Comparison of ENCODE assay signal across 9 mouse cellular contexts in genomic region chr2:154614841-154615576, GRCm38 (mm10). TPM values are rescaled to one million over a fixed set of nuclear protein-coding genes. Genes with fewer than 3 reads are reported as not detected.
DNase-seq lines count a peak whose midpoint lies in the region; ATAC-seq and TF ChIP-seq lines count a peak whose summit lies in the region.
"Had no signal": no experiment of that assay in that cellular context is flagged by ENCODE, and none has a peak within 500 bp of the region (broad histone marks: within the 10 kb centered on the region; RNA-seq: fewer than 3 reads in every experiment).

No protein-coding gene starts in this region.

- H3K9ac ChIP-seq in heart, adult 2 months (ENCODE audit: low read depth, low read length) = no peak overlapping the region
- peak overlapping the region; percentile 90 for H3K9ac ChIP-seq in ES-Bruce4 (ENCODE audit: low read depth, poor library complexity, severe bottlenecking)
- no peak overlapping the region for H3K9ac ChIP-seq in forebrain, embryonic 14.5 days (ENCODE audit: low read length)
- H3K9ac ChIP-seq in liver, embryonic 12.5 days = peak overlapping the region; percentile 88

- no peaks in the 10 kb centered on the region for H3K9me3 ChIP-seq in ES-Bruce4 (replicated peaks; ENCODE audit: control insufficient read depth, insufficient read depth, low read length, poor library complexity, severe bottlenecking)
- no peaks in the 10 kb centered on the region for H3K9me3 ChIP-seq in forebrain, embryonic 14.5 days (replicated peaks; ENCODE audit: control insufficient read depth, low read length)
- H3K9me3 ChIP-seq in liver, embryonic 12.5 days (replicated peaks) = no peaks in the 10 kb centered on the region

- WGBS in heart, adult 2 months = 40% methylated on average over 19 of the region's 19 CpGs
- WGBS in forebrain, embryonic 14.5 days = 79% methylated on average over 19 of the region's 19 CpGs
- WGBS in liver, embryonic 12.5 days (ENCODE audit: insufficient replicate concordance) = 33% methylated on average over 19 of the region's 19 CpGs

- no peak for TF ChIP-seq POLR2A in heart, adult 2 months (IDR thresholded peaks at IDR 0.05; ENCODE audit: insufficient read depth, low read depth, low read length)
- no peak for TF ChIP-seq POLR2A in ES-Bruce4 (IDR thresholded peaks at IDR 0.05; ENCODE audit: insufficient read depth, low read length)

- H3K4me3 ChIP-seq in heart, adult 2 months = no peak overlapping the region; the same call in 1 of the 2 replicates
- H3K4me3 ChIP-seq in ES-Bruce4 (ENCODE audit: low read depth, low read length) = peak overlapping the region; percentile 18; the same call in 1 of the 2 replicates
- no peak overlapping the region for H3K4me3 ChIP-seq in forebrain, embryonic 14.5 days (ENCODE audit: low read depth, low read length)
- peak overlapping the region; percentile 29 for H3K4me3 ChIP-seq in liver, embryonic 12.5 days

- ATAC-seq in forebrain, embryonic 14.5 days = no peak
- ATAC-seq in liver, embryonic 12.5 days = no peak

- 0 out of 2 replicates have a peak, but pooled peaks have one; percentile 40 for TF ChIP-seq EP300 in heart, adult 2 months (IDR thresholded peaks at IDR 0.05; ENCODE audit: insufficient read depth, low read depth, low read length)
- no peak for TF ChIP-seq EP300 in ES-Bruce4 (IDR thresholded peaks at IDR 0.05; ENCODE audit: insufficient read depth, low read depth, low read length)

- no peaks in the 10 kb centered on the region for H3K79me2 ChIP-seq in heart, adult 2 months (replicated peaks; ENCODE audit: control insufficient read depth, insufficient read depth, low read length)

- H3K4me2 ChIP-seq in forebrain, embryonic 14.5 days (ENCODE audit: low read length) = 0 out of 2 replicates have a peak overlapping the region, but pooled peaks have one; percentile 73
- H3K4me2 ChIP-seq in liver, embryonic 12.5 days = peak overlapping the region; percentile 95

- intact Hi-C loops in heart, adult 2 months (cut with DNase I) = loop anchor here (5.0 kb wide), 2 partner anchors 63 to 178 kb away; partner anchors contain the start of genes Actl10 and Cbfa2t2
- intact Hi-C loops in heart, postnatal 10 days (cut with DNase I) = no loop called here

- no peak for TF ChIP-seq CTCF in heart, adult 2 months (IDR thresholded peaks at IDR 0.05)
- TF ChIP-seq CTCF in ES-Bruce4 (IDR thresholded peaks at IDR 0.05; ENCODE audit: low read depth, low read length) = no peak

- peak overlapping the region; percentile 54 for H3K27ac ChIP-seq in heart, adult 2 months
- H3K27ac ChIP-seq in ES-Bruce4 (ENCODE audit: insufficient read depth, low read length) = no peak overlapping the region
- no peak overlapping the region for H3K27ac ChIP-seq in forebrain, embryonic 14.5 days (ENCODE audit: low read depth, low read length)
- H3K27ac ChIP-seq in liver, embryonic 12.5 days = peak overlapping the region; percentile 98

- H3K4me1 ChIP-seq in heart, adult 2 months (ENCODE audit: control insufficient read depth, insufficient read depth, low read length) = peaks cover 4% of the 10 kb centered on the region
- H3K4me1 ChIP-seq in ES-Bruce4 (ENCODE audit: control insufficient read depth, insufficient read depth, low read length) = no peaks in the 10 kb centered on the region
- H3K4me1 ChIP-seq in forebrain, embryonic 14.5 days (ENCODE audit: control insufficient read depth, insufficient read depth, low read length) = peaks cover 8% of the 10 kb centered on the region; the same call in 1 of the 2 replicates
- peaks cover 63% of the 10 kb centered on the region for H3K4me1 ChIP-seq in liver, embryonic 12.5 days

- no peaks in the 10 kb centered on the region for H3K27me3 ChIP-seq in heart, adult 2 months (ENCODE audit: control insufficient read depth, insufficient read depth, low read length)
- H3K27me3 ChIP-seq in ES-Bruce4 (ENCODE audit: control insufficient read depth, insufficient read depth, low read length, poor library complexity, severe bottlenecking) = no peaks in the 10 kb centered on the region
- no peaks in the 10 kb centered on the region for H3K27me3 ChIP-seq in forebrain, embryonic 14.5 days (replicated peaks; ENCODE audit: control insufficient read depth, insufficient read depth, low read length)
- H3K27me3 ChIP-seq in liver, embryonic 12.5 days (replicated peaks) = no peaks in the 10 kb centered on the region

- DNase-seq in heart, adult 2 months = peak in 1 of 2 experiments; percentile 27
- DNase-seq in heart, postnatal 10 days = no peak
- DNase-seq in forebrain, embryonic 14.5 days (ENCODE audit: low spot score) = peak; percentile 11
- DNase-seq in left cerebral cortex, adult 8-10 months (ENCODE audit: low spot score in 2 of 2) = no peak
- no peak for DNase-seq in adrenal gland, adult 8-10 months
- no peak for DNase-seq in T-cell, adult 2 months (ENCODE audit: low spot score)

- H3K36me3 ChIP-seq in heart, adult 2 months (ENCODE audit: control insufficient read depth, insufficient read depth, low read length) = no peaks in the 10 kb centered on the region
- H3K36me3 ChIP-seq in ES-Bruce4 (ENCODE audit: control insufficient read depth, insufficient read depth, low read length, poor library complexity, severe bottlenecking) = no peaks in the 10 kb centered on the region
- no peaks in the 10 kb centered on the region for H3K36me3 ChIP-seq in forebrain, embryonic 14.5 days (ENCODE audit: control insufficient read depth, insufficient read depth, low read length)
- H3K36me3 ChIP-seq in liver, embryonic 12.5 days = no peaks in the 10 kb centered on the region

RNA-seq across cellular contexts. Expression of gene 4930519P11Rik, which starts 1.8 kb away (rescaled TPM):
- not detected for total RNA-seq in heart, adult 2 months (2021)
- 0.57 TPM in 1 of 2 replicates, not detected in the other for polyA plus RNA-seq in heart, adult 2 months (2012; rRNA removed)
- total RNA-seq in heart, postnatal 10 days (2021) = not detected
- polyA plus RNA-seq in ES-Bruce4 (2011; ENCODE audit: insufficient read depth, insufficient read length, low read depth, missing spikeins) = not detected in 2 replicates
- 0.65 TPM in 1 of 2 replicates, not detected in the other for polyA plus RNA-seq in forebrain, embryonic 14.5 days (2014; fragmentation: Nextera tagmentation; extraction: Ambion mirVana)
- polyA plus RNA-seq in liver, embryonic 12.5 days (2016; fragmentation: Nextera tagmentation; extraction: Ambion mirVana) = 0.45 TPM in 1 of 2 replicates, not detected in the other
- not detected for total RNA-seq in left cerebral cortex, adult 8-10 months (2022)
- total RNA-seq in adrenal gland, adult 8-10 months (2022) = 1 to 10 TPM in 1 of 4 experiments, not detected in 3; 1.4 TPM
- total RNA-seq: liver, adult 2 months had no signal

RNA-seq across cellular contexts. Expression of gene Zfp341, which starts 1.9 kb away (rescaled TPM):
- 1 to 10 TPM; 2.7 to 3.1 TPM for total RNA-seq in heart, adult 2 months (2021)
- 4.0 and 4.9 TPM in 2 replicates for polyA plus RNA-seq in heart, adult 2 months (2012; rRNA removed)
- 1 to 10 TPM; 2.2 to 2.9 TPM for total RNA-seq in heart, postnatal 10 days (2021)
- polyA plus RNA-seq in ES-Bruce4 (2011; ENCODE audit: insufficient read depth, insufficient read length, low read depth, missing spikeins) = 3.8 and 5.0 TPM in 2 replicates
- 2.2 and 2.4 TPM in 2 replicates for polyA plus RNA-seq in forebrain, embryonic 14.5 days (2014; fragmentation: Nextera tagmentation; extraction: Ambion mirVana)
- polyA plus RNA-seq in liver, embryonic 12.5 days (2016; fragmentation: Nextera tagmentation; extraction: Ambion mirVana) = 2.2 TPM in 2 replicates
- total RNA-seq in left cerebral cortex, adult 8-10 months (2022) = 10 to 100 TPM in 3 of 4 experiments, 1 to 10 TPM in 1; 9.5 to 10.9 (median 10.2) TPM
- 1 to 10 TPM; 2.9 to 4.4 (median 4.0) TPM for total RNA-seq in adrenal gland, adult 8-10 months (2022)

RNA-seq across cellular contexts. Expression of gene Pxmp4, which starts 11.5 kb away (rescaled TPM):
- total RNA-seq in heart, adult 2 months (2021) = 10 to 100 TPM; 20.9 to 21.5 TPM
- 47.2 and 49.9 TPM in 2 replicates for polyA plus RNA-seq in heart, adult 2 months (2012; rRNA removed)
- 10 to 100 TPM; 25.7 to 26.8 TPM for total RNA-seq in heart, postnatal 10 days (2021)
- 8.3 and 9.5 TPM in 2 replicates for polyA plus RNA-seq in ES-Bruce4 (2011; ENCODE audit: insufficient read depth, insufficient read length, low read depth, missing spikeins)
- polyA plus RNA-seq in forebrain, embryonic 14.5 days (2014; fragmentation: Nextera tagmentation; extraction: Ambion mirVana) = 14.8 and 15.2 TPM in 2 replicates
- polyA plus RNA-seq in liver, embryonic 12.5 days (2016; fragmentation: Nextera tagmentation; extraction: Ambion mirVana) = 24.5 and 26.1 TPM in 2 replicates
- total RNA-seq in left cerebral cortex, adult 8-10 months (2022) = 10 to 100 TPM; 13.2 to 15.2 (median 14.1) TPM
- 10 to 100 TPM; 28.8 to 36.5 (median 32.1) TPM for total RNA-seq in adrenal gland, adult 8-10 months (2022)

RNA-seq across cellular contexts. Expression of gene Chmp4b, which starts 36.5 kb away (rescaled TPM):
- 100 to 1,000 TPM; 106 to 124 TPM for total RNA-seq in heart, adult 2 months (2021)
- polyA plus RNA-seq in heart, adult 2 months (2012; rRNA removed) = 64.4 and 89.4 TPM in 2 replicates
- 100 to 1,000 TPM; 125 to 126 TPM for total RNA-seq in heart, postnatal 10 days (2021)
- polyA plus RNA-seq in ES-Bruce4 (2011; ENCODE audit: insufficient read depth, insufficient read length, low read depth, missing spikeins) = 116 and 125 TPM in 2 replicates
- 21.6 and 22.4 TPM in 2 replicates for polyA plus RNA-seq in forebrain, embryonic 14.5 days (2014; fragmentation: Nextera tagmentation; extraction: Ambion mirVana)
- polyA plus RNA-seq in liver, embryonic 12.5 days (2016; fragmentation: Nextera tagmentation; extraction: Ambion mirVana) = 17.6 and 18.2 TPM in 2 replicates
- 100 to 1,000 TPM; 201 to 231 (median 219) TPM for total RNA-seq in left cerebral cortex, adult 8-10 months (2022)
- 100 to 1,000 TPM; 224 to 310 (median 256) TPM for total RNA-seq in adrenal gland, adult 8-10 months (2022)

RNA-seq across cellular contexts. Expression of gene E2f1, which starts 45.3 kb away (rescaled TPM):
- under 1 TPM; 0.39 to 0.70 TPM for total RNA-seq in heart, adult 2 months (2021)
- polyA plus RNA-seq in heart, adult 2 months (2012; rRNA removed) = 1.1 and 1.2 TPM in 2 replicates
- 10 to 100 TPM; 10.2 to 10.4 TPM for total RNA-seq in heart, postnatal 10 days (2021)
- 27.0 and 28.0 TPM in 2 replicates for polyA plus RNA-seq in ES-Bruce4 (2011; ENCODE audit: insufficient read depth, insufficient read length, low read depth, missing spikeins)
- polyA plus RNA-seq in forebrain, embryonic 14.5 days (2014; fragmentation: Nextera tagmentation; extraction: Ambion mirVana) = 3.5 and 5.0 TPM in 2 replicates
- polyA plus RNA-seq in liver, embryonic 12.5 days (2016; fragmentation: Nextera tagmentation; extraction: Ambion mirVana) = 27.0 and 27.4 TPM in 2 replicates
- total RNA-seq in left cerebral cortex, adult 8-10 months (2022) = 10 to 100 TPM; 10.5 to 13.9 (median 13.1) TPM
- total RNA-seq in adrenal gland, adult 8-10 months (2022) = 10 to 100 TPM in 3 of 4 experiments, 1 to 10 TPM in 1; 9.9 to 12.9 (median 12.0) TPM

Comparison
In these comparisons a context has a peak if more than half of its experiments do, and no peak if none do; other contexts are left out.
1. H3K27ac ChIP-seq: peak in heart, adult 2 months (single experiment) and liver, embryonic 12.5 days (single experiment); none in ES-Bruce4 (single experiment) and forebrain, embryonic 14.5 days (single experiment).
2. H3K4me3 ChIP-seq: peak in ES-Bruce4 (single experiment) and liver, embryonic 12.5 days (single experiment); none in heart, adult 2 months (single experiment) and forebrain, embryonic 14.5 days (single experiment).
3. H3K9ac ChIP-seq: peak in ES-Bruce4 (single experiment) and liver, embryonic 12.5 days (single experiment); none in heart, adult 2 months (single experiment) and forebrain, embryonic 14.5 days (single experiment).